Mouse (Mus musculus): ENCODE measurements around the gene Igsf3.

Gene Igsf3

GRCm38 (mm10) chr3:101372345-101372980 lies 4.4 kb upstream of the Igsf3 start:
- peak; percentile 34 to 48 for DNase-seq (ENCODE audit: low spot score in 2 of 2)

- no peak for DNase-seq (ENCODE audit: low spot score in 2 of 2)
Observed at GRCm38 (mm10) chr3:101377256-101378024, 557 bp downstream of the Igsf3 start.

- DNase-seq (ENCODE audit: low spot score in 2 of 2), result no peak
Observed at GRCm38 (mm10) chr3:101378102-101378501, 1.2 kb downstream of the Igsf3 start.

- DNase-seq (ENCODE audit: low spot score in 2 of 2), result no peak
Observed at GRCm38 (mm10) chr3:101379789-101380188, 2.9 kb downstream of the Igsf3 start.

- DNase-seq (ENCODE audit: low spot score in 2 of 2), result no peak
Observed at GRCm38 (mm10) chr3:101381691-101382090, 4.8 kb downstream of the Igsf3 start.

DNA sequence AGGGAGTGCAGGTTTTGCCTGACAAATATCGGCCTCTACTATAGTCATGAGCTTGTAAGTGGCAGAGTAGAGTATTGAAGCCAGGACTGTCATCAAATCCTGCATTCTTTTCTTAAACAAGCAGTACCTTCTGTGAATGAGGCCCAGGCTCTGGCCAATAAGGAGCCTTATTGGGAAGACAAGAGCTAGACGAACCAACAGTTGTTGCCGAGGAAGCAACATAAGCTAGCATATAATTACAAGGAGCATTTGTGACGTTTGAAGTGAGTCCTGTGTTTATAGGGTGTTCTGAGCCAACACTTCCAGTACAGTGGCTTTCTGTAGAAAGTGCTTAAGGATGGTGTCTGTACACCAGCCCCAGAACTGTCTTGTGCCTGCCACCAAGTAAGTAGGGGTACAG lies 5.9 kb downstream of the Igsf3 start:
- DNase-seq (ENCODE audit: low spot score in 2 of 2), result no peak

GRCm38 (mm10) chr3:101386430-101387016 lies 9.6 kb downstream of the Igsf3 start:
- DNase-seq (ENCODE audit: low spot score in 2 of 2), result no peak

- DNase-seq (ENCODE audit: low spot score in 2 of 2), result no peak
Observed at GRCm38 (mm10) chr3:101387849-101388248, 11.0 kb downstream of the Igsf3 start.

GRCm38 (mm10) chr3:101389566-101389965 lies 12.7 kb downstream of the Igsf3 start:
- DNase-seq (ENCODE audit: low spot score in 2 of 2), result no peak

- no peak for DNase-seq (ENCODE audit: low spot score in 2 of 2)
Observed at GRCm38 (mm10) chr3:101390472-101390871, 13.6 kb downstream of the Igsf3 start.

DNA sequence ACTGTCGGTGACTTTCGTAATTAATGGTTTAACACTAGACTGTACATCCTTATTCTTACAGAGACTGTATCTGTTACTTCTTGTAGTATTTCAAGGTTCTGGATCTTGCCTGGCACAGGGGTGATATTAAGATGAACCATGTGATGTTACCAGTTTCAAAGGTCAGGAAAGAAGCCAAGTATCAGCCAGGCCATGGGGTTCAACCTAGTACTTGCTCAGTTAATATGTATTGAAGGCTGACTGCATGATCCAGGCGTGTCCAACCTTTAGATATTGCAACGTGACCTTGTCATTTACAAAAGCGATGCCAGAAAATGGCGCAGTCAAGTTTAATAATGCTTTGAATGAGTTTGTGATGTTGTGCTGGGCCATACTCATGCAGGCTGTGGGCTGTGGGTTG lies 15.1 kb downstream of the Igsf3 start:
- DNase-seq (ENCODE audit: low spot score in 2 of 2), result no peak

DNA sequence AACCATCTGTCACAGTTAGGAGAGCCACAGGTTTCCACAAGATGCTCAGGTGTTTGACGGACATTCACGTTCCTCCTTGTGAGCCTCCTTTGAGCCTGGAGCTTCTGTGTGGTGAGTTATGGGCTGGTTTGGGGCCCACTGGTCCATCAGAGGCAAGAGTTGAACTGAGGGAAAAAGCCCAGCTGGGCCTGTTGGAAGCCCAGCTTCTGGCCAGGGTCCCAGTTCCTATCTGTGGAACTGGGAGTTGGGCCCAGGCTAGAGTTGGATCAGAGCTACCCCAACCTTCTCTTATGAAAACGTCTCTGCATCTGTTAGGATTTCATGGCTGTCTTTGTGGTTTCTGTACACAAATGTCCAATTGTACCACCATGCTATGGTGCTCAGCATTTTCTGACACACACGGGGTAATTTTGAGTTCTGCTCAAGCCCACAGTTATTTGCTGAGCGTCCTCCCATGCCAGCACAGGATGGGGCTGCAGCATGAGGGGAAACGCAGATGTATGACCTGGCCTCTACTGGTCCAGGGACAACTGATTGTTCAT lies 16.3 kb downstream of the Igsf3 start:
- no peak for DNase-seq (ENCODE audit: low spot score in 2 of 2)

- no peak for DNase-seq (ENCODE audit: low spot score in 2 of 2)
Observed at GRCm38 (mm10) chr3:101393659-101394539, 17.0 kb downstream of the Igsf3 start.

DNA sequence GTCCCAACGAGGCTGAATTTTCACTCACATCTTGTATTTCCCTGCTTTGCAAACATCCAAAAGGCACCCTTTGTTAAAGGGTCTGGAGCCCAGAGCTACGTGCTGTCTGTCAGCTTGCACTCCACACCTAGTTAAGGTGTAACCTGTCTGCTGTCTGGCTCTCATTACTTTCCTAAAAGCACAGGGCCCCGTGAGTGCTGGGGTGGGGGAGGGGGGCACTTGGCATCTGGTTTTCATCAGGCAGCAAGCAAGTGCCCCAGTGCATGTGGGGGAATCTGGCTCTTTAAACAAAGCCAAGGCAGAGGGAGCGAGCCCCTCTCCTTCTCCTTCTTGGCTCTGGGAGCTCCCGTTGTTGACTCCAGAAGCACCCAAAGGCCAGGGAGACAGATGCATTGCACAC lies 18.5 kb downstream of the Igsf3 start:
- DNase-seq (ENCODE audit: low spot score in 2 of 2), result no peak

DNA sequence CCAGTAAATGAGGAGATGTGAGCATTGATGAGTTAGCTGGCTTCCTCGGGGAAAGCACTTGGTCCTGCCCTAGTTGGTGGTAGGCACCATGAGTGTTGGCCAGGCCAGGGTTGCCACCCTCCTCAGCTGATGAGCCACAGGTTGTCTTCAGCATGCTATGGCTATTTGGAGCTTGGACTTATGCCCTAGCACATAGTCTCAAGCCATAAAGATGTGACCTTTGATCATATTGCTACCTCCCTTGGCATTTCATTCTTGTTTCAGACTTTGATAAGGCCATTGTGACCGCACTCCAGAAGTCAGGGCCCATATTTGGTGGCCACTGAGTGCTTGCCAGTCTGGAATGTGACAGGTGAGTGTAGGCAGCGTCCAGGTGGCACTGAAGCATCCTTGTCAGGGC lies 19.2 kb downstream of the Igsf3 start:
- DNase-seq (ENCODE audit: low spot score in 2 of 2), result no peak

- DNase-seq (ENCODE audit: low spot score in 2 of 2), result no peak
Observed at GRCm38 (mm10) chr3:101396726-101397263, 19.9 kb downstream of the Igsf3 start.

- no peak for DNase-seq (ENCODE audit: low spot score in 2 of 2)
Observed at GRCm38 (mm10) chr3:101397422-101397821, 20.5 kb downstream of the Igsf3 start.

DNA sequence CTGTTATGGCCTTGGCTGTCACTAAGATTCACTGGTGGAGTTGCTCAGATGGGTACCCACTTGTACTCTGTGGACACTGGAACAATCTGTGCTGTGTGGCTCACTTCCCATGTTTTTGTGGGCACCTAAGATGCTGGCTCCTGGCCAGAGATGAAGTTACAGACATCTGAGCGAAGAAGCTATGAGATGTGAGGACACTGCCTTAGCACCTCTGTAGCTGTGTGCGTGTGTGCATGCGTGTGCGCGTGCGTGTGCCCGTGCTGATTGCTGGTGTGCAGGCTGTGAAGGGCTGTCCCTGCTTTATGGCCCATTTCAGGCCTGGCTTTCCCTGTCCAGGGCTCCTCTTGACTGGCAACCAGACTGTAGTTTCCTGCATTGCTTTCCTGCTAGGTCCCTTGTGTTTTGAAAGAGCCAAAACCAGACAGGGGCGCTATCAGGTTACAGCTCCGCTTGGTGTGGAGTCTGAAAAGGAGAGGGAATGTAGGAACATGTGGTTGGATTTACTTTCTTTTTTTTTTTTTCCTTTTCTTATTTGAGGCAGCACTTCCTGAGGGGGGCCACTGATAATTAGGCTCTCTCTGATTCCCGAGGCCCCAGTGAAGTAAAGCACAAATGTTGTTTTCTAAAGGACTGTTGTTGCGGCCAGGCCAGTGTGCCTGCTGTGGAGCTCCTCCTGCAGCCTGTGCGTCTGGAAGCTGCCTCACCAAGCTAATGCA lies 21.3 kb downstream of the Igsf3 start:
- no peak for DNase-seq (ENCODE audit: low spot score in 2 of 2)

- no peak for DNase-seq (ENCODE audit: low spot score in 2 of 2)
Observed at GRCm38 (mm10) chr3:101398877-101399276, 22.0 kb downstream of the Igsf3 start.

DNA sequence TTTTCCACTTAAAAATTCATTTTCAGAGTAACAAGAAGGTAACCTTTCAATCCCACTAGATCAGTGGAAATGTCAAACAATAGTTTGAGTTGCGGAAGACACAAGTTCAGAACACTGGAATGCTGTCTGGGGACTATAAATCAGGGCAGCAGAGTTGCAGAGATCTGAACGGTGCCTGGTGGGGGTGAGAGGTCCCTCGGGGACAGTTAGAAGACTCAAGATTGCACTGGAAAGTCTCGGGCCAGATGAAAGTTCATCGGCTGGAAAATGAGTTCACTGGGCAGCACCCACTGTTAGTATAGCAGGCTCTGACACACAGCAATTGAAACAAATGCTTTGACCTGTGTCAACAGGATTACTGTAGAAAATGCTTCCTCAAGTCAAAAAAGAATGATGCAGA lies 24.6 kb downstream of the Igsf3 start:
- no peak for DNase-seq (ENCODE audit: low spot score in 2 of 2)
